Mouse (Mus musculus) T-helper 17 cell (primary cell): ENCODE measurements around the gene Fam227b.

Experiments
- in situ Hi-C, 2 experiments: fragments of 300-600 bp; cut with MboI, MseI; formaldehyde crosslinking; loops; 1 replicate in 1 of 2; 2 replicates in 1 of 2; pipeline ENCODE4 v1.15.1; 2025; ENCODE audit warnings: high pct_unique_total_duplicates in 2 of 2

Fam227b gene

GRCm38 (mm10) chr2:126061037-126061773 is 90.6 kb downstream of the Fam227b start:
- in situ Hi-C loops: no loop called here

GRCm38 (mm10) chr2:126060595-126060994 is 91.2 kb downstream of the Fam227b start:
- in situ Hi-C loops: no loop called here

GRCm38 (mm10) chr2:126053657-126054056 is 98.1 kb downstream of the Fam227b start:
- in situ Hi-C loops: no loop called here

- in situ Hi-C loops: no loop called here
Observed at GRCm38 (mm10) chr2:126052749-126053557, 98.9 kb downstream of the Fam227b start.

- in situ Hi-C loops: no loop called here
Observed at GRCm38 (mm10) chr2:126045621-126046020, 106.2 kb downstream of the Fam227b start.

GRCm38 (mm10) chr2:126042674-126043073 is 109.1 kb downstream of the Fam227b start:
- in situ Hi-C loops: no loop called here

GRCm38 (mm10) chr2:126041237-126041636 is 110.6 kb downstream of the Fam227b start:
- in situ Hi-C loops: no loop called here

- in situ Hi-C loops: no loop called here
Observed at GRCm38 (mm10) chr2:126040651-126041050, 111.2 kb downstream of the Fam227b start.

- in situ Hi-C loops: no loop called here
Observed at GRCm38 (mm10) chr2:126039414-126039891, 112.4 kb downstream of the Fam227b start.

GRCm38 (mm10) chr2:126038221-126039000 is 113.4 kb downstream of the Fam227b start:
- in situ Hi-C loops: no loop called here

- in situ Hi-C loops: no loop called here
Observed at GRCm38 (mm10) chr2:126036121-126036520, 115.7 kb downstream of the Fam227b start.

- in situ Hi-C loops: no loop called here
Observed at GRCm38 (mm10) chr2:126035013-126035770, 116.6 kb downstream of the Fam227b start.

GRCm38 (mm10) chr2:126034379-126035005 is 117.3 kb downstream of the Fam227b start, which contains the start of gene Fgf7:
Fgf7 (plus strand) TSS chr2:126034658.
- in situ Hi-C loops: loop anchor here in 1 of 2 experiments (5.0 kb wide), 1 partner anchor 137 kb away; no protein-coding TSS in a partner anchor

GRCm38 (mm10) chr2:126033114-126033972 is 118.5 kb downstream of the Fam227b start:
- in situ Hi-C loops: loop anchor here in 1 of 2 experiments (5.0 kb wide), 1 partner anchor 136 kb away; no protein-coding TSS in a partner anchor

- in situ Hi-C loops: loop anchor here in 1 of 2 experiments (5.0 kb wide), 1 partner anchor 134 kb away; no protein-coding TSS in a partner anchor
Observed at GRCm38 (mm10) chr2:126031186-126031900, 120.5 kb downstream of the Fam227b start.

GRCm38 (mm10) chr2:126015763-126016473 is 135.9 kb downstream of the Fam227b start:
- in situ Hi-C loops: no loop called here

- in situ Hi-C loops: no loop called here
Observed at GRCm38 (mm10) chr2:126014989-126015710, 136.7 kb downstream of the Fam227b start.
